Mouse (Mus musculus) G1E (cell line): Measurements from ENCODE around the gene Col7a1. TPM values are rescaled to one million over a fixed set of nuclear protein-coding genes. Genes with fewer than 3 reads are reported as not detected.

Source experiments
- ATAC-seq: 2 replicates; pipeline ENCODE4 v1.8.0; 2016; ENCODE audit warnings: mild to moderate bottlenecking; ENCODE audit not compliant: insufficient number of reproducible peaks, poor library complexity, low FRiP score, severe bottlenecking; ENCODE audit errors: extremely low read depth
- DNase-seq: peaks from one replicate; pipeline ENCODE4 v3.0.0; 2012; ENCODE audit warnings: low spot score
- H3K27me3 ChIP-seq: 2 replicates; pipeline ENCODE4 v1.6.1; 2012; ENCODE audit warnings: mild to moderate bottlenecking, low read length, inconsistent platforms; ENCODE audit not compliant: insufficient read depth
- H3K36me3 ChIP-seq: replicated peaks from 2 replicates; pipeline ENCODE3; 2012; ENCODE audit warnings: mild to moderate bottlenecking, inconsistent platforms
- H3K4me1 ChIP-seq: 2 replicates; pipeline ENCODE4 v1.6.1; 2012; ENCODE audit warnings: low read depth, low read length, inconsistent platforms, mixed read lengths; ENCODE audit not compliant: insufficient read depth
- H3K4me3 ChIP-seq: 2 replicates; pipeline ENCODE4 v1.5.1; 2012; ENCODE audit warnings: low read depth, mild to moderate bottlenecking, inconsistent platforms, low read length, moderate library complexity, mixed read lengths
- H3K9me3 ChIP-seq: replicated peaks from 2 replicates; pipeline ENCODE4 v1.6.1; 2012; ENCODE audit warnings: inconsistent platforms
- CTCF ChIP-seq: IDR thresholded peaks from 2 replicates; pipeline ENCODE4 v1.5.1; 2012; ENCODE audit warnings: low read depth, low read length, inconsistent platforms, mixed read lengths
- GATA1 ChIP-seq: IDR thresholded peaks from 2 replicates; pipeline ENCODE4 v1.6.1; 2012; ENCODE audit warnings: borderline replicate concordance, low read length, inconsistent platforms, mixed read lengths
- GATA2 ChIP-seq: IDR thresholded peaks from 2 replicates; pipeline ENCODE4 v1.6.1; 2012; ENCODE audit warnings: low read depth, low read length, inconsistent platforms, borderline replicate concordance
- POLR2AphosphoS5 ChIP-seq: IDR thresholded peaks from 2 replicates; pipeline ENCODE4 v1.6.1; 2012; ENCODE audit warnings: low read depth, low read length, inconsistent platforms; ENCODE audit not compliant: insufficient replicate concordance
- TAL1 ChIP-seq: conservative IDR thresholded peaks from 2 replicates; pipeline ENCODE4 v1.6.1; 2012; ENCODE audit warnings: low read depth, low read length, inconsistent platforms, mixed read lengths
- polyA plus RNA-seq: library from polyadenylated mRNA; stranded (reverse); fragments of >175 nt; gene quantifications from 2 replicates; pipeline ENCODE4 v1.2.3, GENCODE M21; 2012
- total RNA-seq, 2 experiments: library from RNA; stranded (forward) in 1 of 2; stranded (reverse) in 1 of 2; fragments of 200-1000 nt in 1 of 2; fragments of >200 nt in 1 of 2; fragmentation: Nextera tagmentation in 1 of 2; gene quantifications; 2 replicates each; pipeline ENCODE4 v1.2.3; 2014 to 2017

Gene Col7a1
- total and polyA plus RNA-seq, 3 experiments: 0.28 to 1.1 (median 0.30) TPM

DNA sequence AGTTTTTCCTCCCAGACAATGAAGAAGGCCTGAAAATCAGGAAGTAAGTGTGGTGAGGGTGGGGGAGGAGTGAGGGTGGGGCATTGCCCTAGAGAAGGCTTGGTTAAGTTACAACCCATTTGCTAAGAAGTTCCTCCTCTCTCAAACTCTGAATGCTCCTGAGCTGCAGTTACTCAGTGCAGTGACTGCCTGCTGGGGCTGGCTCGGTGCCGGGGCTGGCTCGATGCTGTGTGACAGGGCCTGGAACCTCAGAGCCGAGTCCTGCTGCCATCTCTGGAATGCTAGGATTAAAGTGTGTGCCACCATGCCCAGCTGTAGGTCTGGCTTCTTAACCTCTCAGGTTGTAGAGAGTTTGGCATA is 45.8 kb downstream of the Col7a1 start:
- TF ChIP-seq CTCF (no peak), TAL1 (no peak), POLR2AphosphoS5 (no peak), GATA2 (no peak), GATA1 (no peak)
- H3K27me3 ChIP-seq: no peaks in the 10 kb centered on the region
- ATAC-seq (no peak; the same call in 1 of the 2 replicates), DNase-seq (peak; percentile 69)
- H3K4me3 ChIP-seq: peak overlapping the region; percentile 56; the same call in 1 of the 2 replicates
- no peaks in the 10 kb centered on the region for H3K9me3 ChIP-seq
- peaks cover 53% of the 10 kb centered on the region for H3K36me3 ChIP-seq
- peaks cover 61% of the 10 kb centered on the region for H3K4me1 ChIP-seq

DNA sequence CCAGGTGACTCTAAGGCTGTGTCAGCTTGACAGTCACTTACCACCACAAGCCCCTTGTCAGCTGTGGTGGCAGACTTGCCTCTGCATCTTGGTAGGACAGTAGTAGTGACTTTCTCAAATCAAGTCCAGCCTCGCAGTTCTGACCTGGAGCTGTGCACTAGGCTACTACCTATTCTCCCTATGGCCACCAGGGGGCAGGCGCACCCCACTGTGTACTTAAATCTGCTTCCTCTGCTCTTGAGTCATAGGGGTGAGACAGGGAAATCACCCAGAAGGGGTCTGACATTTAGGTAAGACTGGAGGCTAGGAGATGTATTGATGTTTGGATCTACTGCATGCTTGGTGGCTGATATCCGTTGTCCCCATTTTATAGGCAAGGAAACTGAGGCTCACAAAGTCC is 47.3 kb downstream of the Col7a1 start:
- H3K9me3 ChIP-seq: no peaks in the 10 kb centered on the region
- DNase-seq: peak; percentile 71
- peak; percentile 52; the same call in 1 of the 2 replicates for ATAC-seq
- peaks cover 49% of the 10 kb centered on the region for H3K4me1 ChIP-seq
- no peaks in the 10 kb centered on the region for H3K27me3 ChIP-seq
- peak; percentile 97 for TF ChIP-seq CTCF
- no peak for TF ChIP-seq GATA2
- TF ChIP-seq TAL1: no peak
- H3K36me3 ChIP-seq: peaks cover 65% of the 10 kb centered on the region
- no peak overlapping the region for H3K4me3 ChIP-seq

GRCm38 (mm10) chr9:109003201-109003600 is 49.8 kb downstream of the Col7a1 start:
- peaks cover 75% of the 10 kb centered on the region for H3K36me3 ChIP-seq
- no peaks in the 10 kb centered on the region for H3K27me3 ChIP-seq
- TF ChIP-seq POLR2AphosphoS5 (no peak), TAL1 (no peak), CTCF (peak; percentile 41), GATA1 (no peak)
- DNase-seq: no peak
- no peak overlapping the region for H3K4me3 ChIP-seq
- ATAC-seq: no peak
- H3K9me3 ChIP-seq: no peaks in the 10 kb centered on the region
- peaks cover 32% of the 10 kb centered on the region for H3K4me1 ChIP-seq

DNA sequence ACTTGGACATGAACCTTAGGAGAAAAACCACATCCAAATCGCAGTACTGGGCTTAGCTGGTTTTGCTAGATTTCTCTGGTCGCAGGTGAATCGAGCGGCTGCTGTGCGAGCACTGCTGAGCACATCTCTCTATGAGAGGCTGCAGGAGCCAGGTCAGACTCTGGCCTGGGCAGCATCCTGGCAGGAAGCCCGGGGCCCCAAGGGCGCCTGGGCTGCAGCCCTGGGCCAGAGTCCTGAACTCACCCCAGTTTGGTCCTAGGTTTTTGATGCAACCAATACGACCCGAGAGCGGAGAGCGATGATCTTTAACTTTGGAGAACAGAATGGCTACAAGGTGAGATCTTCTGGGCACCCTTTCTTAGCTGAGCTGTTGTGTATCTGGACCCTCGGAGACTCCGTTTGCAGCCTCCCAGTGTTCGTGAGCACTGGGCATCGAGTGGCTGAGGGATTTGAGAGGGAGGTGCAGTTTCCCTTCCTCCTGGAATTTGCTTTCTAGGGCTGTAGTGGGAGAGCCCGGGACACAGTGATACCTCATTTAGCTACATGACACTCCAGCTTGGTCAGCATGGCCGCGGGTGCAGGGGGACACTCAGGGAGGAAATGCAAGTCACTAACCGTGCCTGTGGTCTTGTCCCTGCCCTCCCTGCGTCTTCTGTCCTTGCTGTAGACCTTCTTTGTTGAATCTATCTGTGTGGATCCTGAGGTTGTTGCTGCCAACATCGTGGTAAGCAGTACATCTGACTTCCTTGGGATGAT is 53.8 kb downstream of the Col7a1 start:
- no peak for ATAC-seq
- Histone ChIP-seq H3K27me3 (no peaks in the 10 kb centered on the region), H3K4me1 (peaks cover 14% of the 10 kb centered on the region), H3K9me3 (no peaks in the 10 kb centered on the region), H3K4me3 (no peak overlapping the region), H3K36me3 (peaks cover 74% of the 10 kb centered on the region)
- no peak for DNase-seq
- TF ChIP-seq POLR2AphosphoS5 (no peak), CTCF (no peak), GATA1 (no peak), GATA2 (no peak), TAL1 (no peak)

- no peaks in the 10 kb centered on the region for H3K9me3 ChIP-seq
- ATAC-seq (no peak), DNase-seq (no peak)
- no peaks in the 10 kb centered on the region for H3K27me3 ChIP-seq
- peaks cover 14% of the 10 kb centered on the region for H3K4me1 ChIP-seq
- TF ChIP-seq POLR2AphosphoS5 (no peak), GATA2 (no peak), GATA1 (no peak), TAL1 (no peak), CTCF (no peak)
- H3K36me3 ChIP-seq: peaks cover 69% of the 10 kb centered on the region
- H3K4me3 ChIP-seq: no peak overlapping the region
These were observed 54.7 kb downstream of the Col7a1 start for GRCm38 (mm10) chr9:109008081-109008480.

- H3K36me3 ChIP-seq: peaks cover 72% of the 10 kb centered on the region
- no peak for DNase-seq
- H3K9me3 ChIP-seq: no peaks in the 10 kb centered on the region
- no peak for ATAC-seq
- H3K4me1 ChIP-seq: peaks cover 14% of the 10 kb centered on the region
- TF ChIP-seq TAL1 (no peak), GATA2 (no peak), POLR2AphosphoS5 (no peak), GATA1 (no peak), CTCF (no peak)
- H3K4me3 ChIP-seq: no peak overlapping the region
- H3K27me3 ChIP-seq: no peaks in the 10 kb centered on the region
These were observed 55.7 kb downstream of the Col7a1 start for GRCm38 (mm10) chr9:109008994-109009635.
